Mouse (Mus musculus): ENCODE data around the gene Mrtfb.
A peak's percentile ranks its signal among the peaks of the same experiment; 100 is the strongest.

Mrtfb gene

DNA sequence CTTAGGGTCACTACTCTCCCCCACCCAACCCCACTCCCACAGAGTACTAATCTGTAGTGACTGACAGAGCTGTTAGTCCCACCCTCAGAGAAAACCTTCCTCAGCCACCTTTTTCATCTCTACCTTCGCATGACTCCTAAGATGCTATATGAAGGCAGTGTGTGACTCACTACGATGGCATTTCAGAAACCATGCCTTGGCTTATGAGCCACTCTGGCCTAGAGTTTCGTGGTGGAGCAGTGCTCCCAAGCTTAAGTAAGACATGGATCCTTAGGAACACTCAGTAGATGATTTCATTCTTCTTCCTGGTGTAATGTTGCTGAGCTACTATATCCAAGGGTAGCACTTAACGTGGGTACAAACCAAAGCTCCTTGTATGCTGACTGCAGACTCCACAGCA, 94.4 kb downstream of the Mrtfb start:
- DNase-seq (ENCODE audit: low spot score in 2 of 2): peak in 1 of 2 experiments; percentile 22

DNA sequence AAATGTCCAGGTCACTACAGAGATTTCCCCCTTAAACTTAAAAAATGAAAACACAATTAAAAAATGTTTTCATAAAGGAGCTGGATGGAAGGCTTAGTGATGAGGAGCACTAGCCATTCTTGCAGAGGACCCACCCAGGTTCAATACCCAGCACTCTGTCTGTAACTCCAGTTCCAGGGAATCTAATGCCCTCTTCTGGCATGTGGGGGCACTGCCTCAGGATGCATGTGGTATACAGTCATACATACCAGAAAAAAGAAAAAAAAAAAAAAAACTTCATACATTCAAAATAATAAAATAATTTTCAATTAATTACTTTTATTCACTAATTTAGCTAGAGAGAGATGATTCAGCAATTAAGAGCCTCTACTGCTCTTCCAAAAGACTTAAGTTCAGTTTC, 95.0 kb downstream of the Mrtfb start:
- DNase-seq (ENCODE audit: low spot score in 2 of 2): peak in 1 of 2 experiments; percentile 59

DNA sequence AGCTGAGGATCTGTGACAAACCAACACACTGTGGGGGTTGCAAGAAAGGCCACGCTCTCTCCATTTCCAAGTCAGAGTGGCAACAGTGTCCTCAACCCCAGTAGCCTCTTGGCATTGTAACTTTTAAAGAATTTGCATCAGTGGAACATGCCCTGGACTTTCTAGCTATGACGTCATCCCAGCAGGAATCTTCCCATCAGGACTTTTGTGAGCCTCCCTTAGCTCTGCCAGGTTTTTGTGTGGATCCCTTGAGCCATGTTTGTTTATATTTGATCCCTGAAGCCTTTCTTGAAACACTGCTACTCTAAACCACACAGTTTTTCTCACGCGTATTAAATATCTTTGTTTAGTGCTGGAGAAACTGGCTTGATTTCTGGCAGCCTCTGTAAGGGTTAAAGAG, 97.6 kb downstream of the Mrtfb start:
- DNase-seq (ENCODE audit: low spot score in 2 of 2): peak in 1 of 2 experiments; percentile 41

DNA sequence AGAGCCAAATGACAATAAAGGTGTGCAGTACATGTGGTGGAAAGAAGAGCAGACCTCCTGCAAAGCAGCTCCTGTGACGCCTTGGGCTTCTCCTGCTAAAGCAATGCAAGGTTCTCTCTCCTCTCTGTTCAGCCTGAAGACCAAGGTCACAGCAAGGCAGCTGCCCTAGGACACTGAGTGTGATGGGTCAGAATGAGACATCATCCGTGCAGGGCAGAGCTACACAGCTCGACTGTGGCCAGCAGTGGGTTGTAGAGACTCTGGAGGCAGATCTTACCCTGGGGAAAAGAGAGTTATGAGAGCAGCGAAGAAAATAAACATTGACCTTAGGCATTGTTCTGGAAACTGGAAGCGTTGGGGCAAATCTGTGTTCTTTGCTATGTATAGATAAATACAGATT, 98.2 kb downstream of the Mrtfb start:
- DNase-seq (ENCODE audit: low spot score in 2 of 2): peak in 1 of 2 experiments; percentile 48

DNA sequence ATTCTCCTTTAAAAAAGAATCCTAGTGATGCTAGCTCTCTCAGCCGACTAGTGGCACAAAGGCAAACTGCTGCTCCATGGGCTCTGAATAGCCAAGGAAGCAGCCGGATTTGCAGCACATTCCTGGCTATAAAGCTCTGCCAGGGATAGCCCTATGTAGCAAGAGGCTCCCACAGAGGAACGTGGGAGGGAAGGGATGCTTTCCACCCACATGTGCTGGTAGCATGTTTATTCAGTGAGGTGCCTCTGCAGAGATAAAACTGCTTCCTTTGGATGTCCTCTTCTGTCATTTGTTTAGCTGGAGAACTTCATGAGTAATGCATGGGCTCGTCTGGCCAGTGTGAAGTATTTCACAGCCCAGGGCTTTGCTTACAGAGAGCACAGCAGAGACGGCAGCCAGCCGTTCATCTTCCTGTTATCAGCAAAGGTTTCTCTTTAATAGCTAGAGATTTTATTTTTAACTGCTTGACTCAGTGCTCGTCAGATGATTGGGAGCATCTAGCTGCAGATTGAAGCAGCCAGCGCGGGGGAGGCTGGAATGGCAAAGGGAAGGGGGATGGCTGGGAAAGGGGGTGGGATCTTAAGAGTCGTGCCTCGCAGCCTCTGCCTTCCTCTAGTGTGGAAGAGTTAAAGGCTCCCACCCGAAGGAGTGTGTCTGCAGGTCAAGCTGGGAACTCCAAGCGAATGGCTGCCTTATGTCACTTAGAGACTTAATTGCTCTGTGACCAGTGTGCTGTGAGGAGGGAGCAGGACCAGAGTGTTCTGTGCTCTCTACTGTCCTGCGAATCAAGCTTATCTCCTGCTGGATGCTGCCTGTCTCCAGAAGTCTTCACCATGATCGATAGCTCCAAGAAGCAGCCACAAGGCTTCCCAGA, 101.8 kb downstream of the Mrtfb start:
- DNase-seq (ENCODE audit: low spot score in 2 of 2): peak in 1 of 2 experiments; percentile 57

DNA sequence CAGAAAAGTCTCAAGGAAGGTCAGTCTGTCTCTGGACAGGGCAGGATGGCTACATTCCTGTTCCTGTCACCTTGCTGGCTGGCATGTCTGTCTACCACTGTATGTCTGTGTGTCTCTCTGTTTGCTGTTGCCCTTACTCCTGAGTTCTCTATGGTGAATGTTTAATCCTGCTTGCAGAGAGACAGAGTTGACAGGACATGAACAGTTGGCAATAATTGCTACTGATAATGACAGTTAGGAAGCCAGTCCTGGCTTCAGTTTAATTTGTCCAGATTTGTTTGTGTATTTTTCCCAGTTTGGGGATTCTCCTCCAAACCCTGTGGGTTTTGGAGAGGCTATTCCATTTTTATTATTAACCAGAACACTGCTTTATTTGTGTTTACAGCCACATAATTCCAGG, 102.5 kb downstream of the Mrtfb start:
- DNase-seq (ENCODE audit: low spot score in 2 of 2): peak in 1 of 2 experiments; percentile 24

DNA sequence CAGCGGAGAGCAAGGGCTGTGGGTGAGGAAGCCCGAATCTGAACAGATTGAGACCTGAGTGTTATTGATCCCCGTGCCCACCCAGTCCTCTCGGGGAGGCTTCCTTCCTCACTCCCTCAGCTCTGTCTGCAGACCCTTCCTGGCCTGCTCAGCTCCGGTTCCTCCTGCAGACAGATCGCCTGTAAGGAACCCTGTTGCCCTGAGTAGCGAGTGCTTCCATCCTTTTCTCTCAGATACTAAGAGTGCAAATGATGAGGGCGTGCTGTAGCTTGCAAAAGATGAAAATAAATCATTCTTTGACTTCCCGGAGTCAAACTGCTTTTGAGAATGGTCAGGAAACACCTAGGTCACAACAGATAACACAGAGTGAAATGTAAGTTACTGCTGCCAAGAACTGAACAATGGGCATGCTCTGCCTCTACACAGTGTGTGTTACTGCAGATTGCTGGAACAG, 103.2 kb downstream of the Mrtfb start:
- peak in 1 of 2 experiments; percentile 44 for DNase-seq (ENCODE audit: low spot score in 2 of 2)

DNA sequence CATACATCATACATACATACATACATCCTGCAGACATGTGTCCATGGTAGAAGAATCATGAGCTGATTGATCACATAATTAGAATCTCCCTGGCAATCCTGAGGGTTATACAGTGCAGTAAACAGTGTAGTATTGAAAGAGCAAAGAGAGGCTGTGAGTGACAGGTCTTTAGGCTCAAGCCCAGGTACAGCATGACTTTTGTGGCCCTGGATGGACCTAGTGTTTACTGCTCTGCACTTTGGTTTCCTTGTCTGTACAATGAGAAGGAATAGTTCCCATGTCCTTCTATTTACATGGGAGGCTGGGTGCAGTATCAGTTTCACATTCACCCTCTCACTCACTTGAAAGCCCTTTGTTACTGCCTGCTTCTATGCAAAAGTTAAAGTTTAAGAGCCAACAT, 103.9 kb downstream of the Mrtfb start:
- DNase-seq (ENCODE audit: low spot score in 2 of 2): no peak

DNA sequence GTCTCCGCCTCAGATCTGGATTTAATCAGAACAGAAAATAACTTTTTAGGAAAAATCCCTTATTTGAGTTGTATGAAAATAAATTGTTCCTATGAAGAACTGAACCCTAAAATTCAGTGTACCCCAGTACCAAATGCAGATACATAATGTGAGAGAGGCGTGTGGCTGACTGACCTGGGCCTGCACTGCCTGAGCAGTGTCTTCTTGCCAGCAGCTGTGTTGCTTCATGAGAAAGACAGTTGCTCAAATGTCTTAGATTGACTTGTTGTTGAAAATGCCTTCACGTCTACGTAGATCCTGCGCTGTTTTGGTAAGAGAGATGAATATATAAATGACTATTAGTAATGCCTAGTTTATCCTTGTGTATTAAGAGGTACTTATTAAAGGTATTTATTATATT, 104.6 kb downstream of the Mrtfb start:
- no peak for DNase-seq (ENCODE audit: low spot score in 2 of 2)

DNA sequence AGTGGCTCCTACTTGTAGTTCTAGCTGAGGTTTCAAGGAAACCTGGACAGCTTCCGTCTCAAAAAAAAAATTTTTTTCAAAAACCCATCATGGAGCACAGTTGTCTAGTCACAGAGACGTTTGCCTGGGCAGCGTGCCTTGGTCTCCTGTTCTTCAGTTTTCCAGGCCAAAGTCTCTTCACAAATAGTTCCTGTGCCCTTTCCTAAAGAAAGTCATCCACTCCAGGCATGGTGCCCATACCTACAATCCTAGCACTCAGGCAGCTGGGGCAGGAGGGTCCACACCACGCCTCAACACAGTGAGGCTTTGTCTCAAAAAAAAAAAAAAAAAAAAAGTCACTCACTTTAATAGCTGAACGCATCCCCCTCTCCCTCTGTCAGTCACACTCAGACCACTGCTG, 106.9 kb downstream of the Mrtfb start:
- DNase-seq (ENCODE audit: low spot score in 2 of 2): no peak

DNA sequence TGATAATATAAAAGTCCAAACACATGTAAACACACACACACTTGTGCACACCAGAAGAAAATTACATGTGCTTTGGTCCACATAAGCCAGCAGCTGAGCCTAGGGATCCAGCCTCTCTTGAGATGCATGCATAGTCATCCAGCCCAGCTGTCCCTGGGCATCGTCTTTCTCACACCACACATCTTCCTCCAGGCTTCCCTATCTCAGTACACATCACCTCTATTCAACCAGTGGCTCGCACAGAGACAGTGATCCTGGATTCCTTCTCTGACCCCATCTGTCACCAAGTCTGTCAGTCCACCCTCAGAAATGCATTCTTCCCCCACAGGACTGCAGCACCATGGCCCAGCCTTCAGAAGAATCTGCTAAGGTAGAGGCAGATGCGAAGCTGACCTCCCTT, 107.9 kb downstream of the Mrtfb start:
- no peak for DNase-seq (ENCODE audit: low spot score in 2 of 2)

DNA sequence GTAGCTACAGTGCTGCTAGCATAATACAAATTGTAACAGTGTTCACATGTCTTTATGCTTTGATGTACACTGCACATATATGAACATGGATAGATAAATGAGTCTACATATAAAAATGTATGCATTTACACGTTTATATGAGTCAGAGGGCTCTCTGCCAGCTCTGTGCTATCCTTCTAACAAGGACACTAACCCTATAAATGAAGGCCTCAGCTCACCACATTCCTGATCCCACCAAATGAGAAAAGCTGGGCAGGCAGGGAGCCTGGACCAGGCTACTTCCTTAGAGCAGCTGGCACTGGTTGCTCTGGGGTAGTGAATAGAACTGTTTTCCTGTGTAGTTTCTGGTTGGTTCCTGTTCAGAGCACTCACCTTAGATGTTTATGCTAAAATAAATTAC, 110.0 kb downstream of the Mrtfb start:
- DNase-seq (ENCODE audit: low spot score in 2 of 2): no peak

DNA sequence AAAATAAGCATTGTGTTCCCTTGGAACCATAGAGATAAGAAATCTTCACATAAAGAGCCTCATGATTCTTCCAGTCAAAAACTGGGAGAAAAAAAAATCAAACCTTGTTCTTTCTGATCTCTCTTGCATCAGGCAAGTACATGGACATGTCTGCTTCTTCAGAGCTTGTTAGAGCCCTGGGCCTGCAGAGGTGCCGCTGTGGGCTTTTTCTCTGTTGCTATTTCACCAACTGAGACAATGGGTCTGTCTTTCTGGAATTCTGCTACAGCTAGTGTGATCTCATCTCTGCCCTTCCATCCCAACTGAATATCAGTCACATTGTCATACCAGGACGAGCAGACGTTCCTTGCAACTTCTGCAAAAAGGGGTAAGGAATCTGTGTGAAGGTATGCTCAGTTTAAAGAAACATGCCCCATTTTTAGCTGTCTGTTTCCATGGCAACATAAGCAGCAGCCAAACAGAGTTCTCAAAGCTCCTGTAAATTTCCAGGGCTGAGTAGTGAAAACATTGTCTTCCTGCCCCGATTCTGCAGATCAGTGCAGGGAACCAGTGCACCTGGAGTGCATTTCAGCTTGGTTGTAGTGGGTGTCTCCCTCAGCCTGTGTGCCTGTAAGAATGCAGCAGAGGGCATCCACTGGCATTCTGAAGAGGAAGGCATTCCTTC, 110.7 kb downstream of the Mrtfb start:
- no peak for DNase-seq (ENCODE audit: low spot score in 2 of 2)

DNA sequence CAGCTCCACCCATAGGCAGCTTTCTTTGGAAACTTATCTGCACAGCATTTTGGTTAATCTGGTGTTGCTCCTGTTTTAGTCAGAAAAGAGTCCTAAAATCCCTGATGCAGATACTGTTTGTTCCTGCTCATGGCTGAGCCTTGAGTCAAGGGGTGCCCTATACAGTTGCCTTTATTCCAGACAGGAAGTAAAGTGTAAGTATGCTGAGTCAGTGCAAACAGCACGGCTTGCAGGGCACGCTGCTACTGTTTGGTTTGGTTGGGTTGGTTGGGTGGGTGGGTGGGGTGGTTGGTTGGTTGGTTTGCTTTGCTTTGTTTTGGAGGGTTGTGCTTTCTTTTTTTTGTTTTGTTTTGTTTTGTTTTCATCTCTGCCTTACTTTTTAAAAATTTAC, 111.2 kb downstream of the Mrtfb start:
- DNase-seq (ENCODE audit: low spot score in 2 of 2): no peak

DNA sequence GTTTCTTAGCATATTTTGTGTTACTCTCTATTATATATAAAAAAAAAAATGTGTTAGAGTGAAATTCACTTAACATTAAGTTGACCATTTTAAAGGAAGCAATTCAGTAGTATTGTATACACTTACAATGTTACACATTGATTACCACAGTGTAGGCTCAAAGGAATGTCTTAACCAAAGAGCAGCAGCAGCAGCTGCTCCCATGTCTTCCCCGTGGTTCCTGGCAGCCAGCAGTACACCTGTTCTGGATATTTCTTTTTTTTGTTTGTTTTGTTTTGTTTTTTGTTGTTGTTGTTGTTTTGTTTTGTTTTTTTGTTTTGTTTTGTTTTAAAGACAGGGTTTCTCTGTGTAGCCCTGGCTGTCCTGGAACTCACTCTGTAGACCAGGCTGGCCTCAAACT, 112.4 kb downstream of the Mrtfb start:
- no peak for DNase-seq (ENCODE audit: low spot score in 2 of 2)

DNA sequence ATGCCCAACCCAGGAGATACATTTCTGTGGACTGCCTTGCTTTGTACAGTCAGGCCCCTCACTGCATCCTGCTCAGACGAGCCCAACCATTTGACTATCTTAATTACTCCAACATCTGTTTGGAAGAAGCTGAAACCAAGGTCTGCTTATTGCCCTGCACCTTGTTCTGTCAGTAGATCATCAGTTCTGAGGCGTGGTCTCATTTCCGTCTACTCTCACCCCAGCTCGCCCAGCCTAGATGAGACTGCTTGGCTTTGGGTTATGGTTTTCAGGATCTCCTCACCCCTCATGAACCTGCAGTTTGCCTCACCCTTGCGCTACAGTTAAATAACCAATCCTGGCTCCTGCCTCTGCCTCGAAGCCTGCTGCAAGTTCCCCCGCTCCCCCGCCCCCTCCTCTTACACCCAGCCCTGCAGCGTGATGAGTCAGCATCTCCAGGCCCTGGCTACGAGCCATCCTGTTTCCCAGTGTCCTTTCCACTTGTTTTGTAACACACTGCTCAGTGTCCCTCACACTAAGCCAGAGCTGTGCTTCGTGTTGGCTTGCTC, 115.5 kb downstream of the Mrtfb start:
- DNase-seq (ENCODE audit: low spot score in 2 of 2): peak in 1 of 2 experiments; percentile 34

DNA sequence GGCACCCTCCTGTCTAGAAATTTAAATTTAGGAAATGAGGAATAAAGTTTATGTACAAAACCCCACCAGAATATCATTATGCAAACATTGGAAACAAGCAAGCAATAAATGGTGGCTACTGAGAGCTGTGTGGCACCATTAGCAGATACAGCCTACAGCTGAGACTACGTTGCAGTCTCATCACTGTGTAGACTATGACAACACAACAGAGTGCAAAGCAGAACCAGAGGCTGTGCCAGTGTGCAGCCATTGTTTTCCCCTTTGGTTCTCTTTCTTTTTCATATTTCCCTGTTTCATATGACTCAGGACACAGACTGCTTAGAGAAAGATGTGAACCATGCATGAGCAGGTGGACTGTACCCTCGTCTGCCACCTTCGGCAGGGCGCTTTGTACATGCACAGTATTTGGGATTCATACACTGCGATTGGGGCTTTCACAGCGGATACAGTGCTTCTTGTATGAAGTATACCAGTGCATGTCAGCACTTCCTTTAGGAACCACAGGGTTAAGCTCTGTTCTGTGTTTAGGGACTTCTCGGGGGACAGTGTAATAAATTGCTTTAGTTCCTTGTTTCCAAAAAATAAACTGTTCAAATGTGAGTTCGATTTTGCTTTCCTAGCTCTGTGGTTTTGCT, 116.7 kb downstream of the Mrtfb start:
- no peak for DNase-seq (ENCODE audit: low spot score in 2 of 2)

DNA sequence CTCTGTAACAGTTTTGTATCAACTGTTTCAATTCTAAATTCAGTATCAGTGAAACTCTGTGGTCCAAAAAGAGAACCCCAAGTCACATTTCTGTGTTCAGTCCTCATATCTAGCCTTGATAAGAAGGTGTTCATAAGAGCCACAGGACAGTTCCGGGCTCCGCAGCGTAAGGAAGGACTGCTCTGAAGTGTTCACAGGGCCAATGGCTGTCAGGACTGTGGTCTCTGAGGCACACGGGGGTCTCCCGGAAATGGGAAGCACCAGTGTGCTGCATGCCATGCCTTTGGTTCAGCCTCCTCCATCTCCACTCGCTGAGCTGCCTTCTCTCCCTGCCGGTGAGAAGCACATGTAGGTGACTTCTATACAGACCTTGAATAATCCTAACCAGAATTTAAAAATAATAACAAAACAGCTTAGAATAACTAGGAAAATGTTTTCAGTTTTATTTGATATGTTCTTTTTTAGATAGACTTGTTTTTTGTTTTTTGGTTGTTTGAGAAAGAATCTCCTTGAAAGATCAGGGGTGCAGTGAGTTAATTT, 120.7 kb downstream of the Mrtfb start:
- DNase-seq (ENCODE audit: low spot score in 2 of 2): no peak

DNA sequence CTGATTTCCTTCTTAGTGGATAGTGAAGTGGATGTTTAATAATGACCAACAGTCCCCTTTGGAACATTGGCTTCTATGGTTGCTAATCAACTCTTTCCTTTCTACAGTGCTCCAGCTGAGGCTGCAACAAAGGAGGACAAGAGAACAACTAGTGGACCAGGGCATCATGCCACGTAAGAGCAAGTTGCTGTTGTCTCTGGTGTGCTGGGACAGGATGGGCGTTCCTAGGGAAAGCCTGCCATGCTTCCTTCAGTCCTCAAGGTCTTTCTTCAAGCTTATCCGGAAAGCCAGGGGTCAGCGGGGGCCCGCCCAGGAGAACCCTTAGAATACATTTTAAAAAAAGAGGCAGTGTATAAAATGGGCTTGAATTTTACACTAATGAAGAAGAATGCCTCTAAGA, 121.9 kb downstream of the Mrtfb start:
- no peak for DNase-seq (ENCODE audit: low spot score in 2 of 2)

DNA sequence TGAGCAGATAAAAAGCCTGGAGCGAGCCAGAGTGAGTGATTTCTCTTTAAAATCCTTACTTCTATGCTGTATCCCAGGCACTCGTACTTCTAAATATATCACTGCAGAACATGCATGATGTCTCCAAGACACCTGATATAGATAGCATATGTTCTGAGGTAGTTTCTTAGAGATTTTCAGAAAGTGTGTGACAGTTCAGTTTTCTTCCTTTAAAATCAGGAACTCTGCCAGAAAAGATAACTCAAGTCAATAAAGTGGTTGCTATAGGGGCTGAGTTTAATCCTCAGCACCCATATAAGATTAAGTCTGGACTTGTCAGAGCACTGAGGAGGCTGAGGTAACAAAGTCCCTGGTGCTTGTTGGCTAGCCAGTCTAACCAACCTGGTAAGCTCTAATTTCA, 123.6 kb downstream of the Mrtfb start:
- DNase-seq (ENCODE audit: low spot score in 2 of 2): no peak

DNA sequence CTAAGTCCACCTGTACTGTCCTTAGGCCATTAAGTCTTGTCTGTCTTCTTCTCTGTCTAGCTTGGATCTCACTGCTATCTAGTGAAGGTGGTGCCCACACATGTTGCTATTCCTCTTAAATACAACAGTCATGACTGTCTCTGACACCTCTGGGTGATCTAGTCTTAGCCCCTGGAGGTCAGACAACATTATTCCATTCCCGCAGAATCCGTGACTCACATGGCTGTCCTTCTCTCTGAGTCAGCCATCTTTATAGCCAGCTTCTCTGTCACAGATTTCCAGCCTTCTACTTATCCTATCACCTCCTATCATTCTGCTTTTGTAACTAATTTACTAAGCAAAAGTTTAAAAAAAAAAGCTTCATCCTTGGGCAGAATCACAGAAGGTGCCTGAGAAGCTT, 125.5 kb downstream of the Mrtfb start:
- no peak for DNase-seq (ENCODE audit: low spot score in 2 of 2)

DNA sequence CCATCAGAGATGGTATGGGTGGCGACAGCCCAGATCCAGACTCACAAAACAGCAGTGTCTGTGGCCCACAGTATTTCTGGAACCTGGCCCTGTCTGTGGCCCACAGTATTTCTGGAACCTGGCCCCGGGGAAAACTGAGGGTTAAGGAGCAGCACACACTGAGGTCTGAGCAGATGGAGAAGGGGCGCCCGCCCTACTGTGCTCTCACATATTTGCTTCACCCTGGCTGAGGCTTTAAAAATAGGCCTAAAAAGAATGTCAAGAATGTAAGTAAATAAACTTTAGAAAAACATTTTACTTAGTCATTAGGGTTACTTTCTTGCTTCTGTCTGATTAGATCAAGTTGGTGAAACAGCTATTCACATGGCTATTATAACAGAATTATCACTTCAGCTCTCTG, 131.0 kb downstream of the Mrtfb start:
- DNase-seq (ENCODE audit: low spot score in 2 of 2): no peak

All from spleen, postnatal 4 days (tissue).